Mouse (Mus musculus) olfactory bulb, adult 2 months (tissue): ENCODE data around the gene Eif5.

Source experiments
- CTCF ChIP-seq: fragments of 200-500 bp; IDR thresholded peaks from 2 replicates; pipeline ENCODE4 v1.5.1; 2012; ENCODE audit warnings: low read depth, mild to moderate bottlenecking, low read length, moderate library complexity; ENCODE audit not compliant: insufficient read depth
- POLR2A ChIP-seq: fragments of 200-500 bp; IDR thresholded peaks from 2 replicates; pipeline ENCODE4 v1.6.1; 2012; ENCODE audit warnings: mild to moderate bottlenecking, low read depth, low read length, moderate library complexity; ENCODE audit not compliant: insufficient read depth

GRCm38 (mm10) chr12:111535281-111535680 is 2.5 kb upstream of the Eif5 start:
- TF ChIP-seq CTCF: no peak
- TF ChIP-seq POLR2A: no peak
